Mouse (Mus musculus): ENCODE results near the gene Mfrp. TPM values are rescaled to one million over a fixed set of nuclear protein-coding genes. Genes with fewer than 3 reads are reported as not detected.

Gene Mfrp
- polyA plus RNA-seq, 1 experiment from 2014 or later = not detected

GRCm38 (mm10) chr9:44119011-44119410 is 17.5 kb downstream of the Mfrp start:
- H3K36me3 ChIP-seq (ENCODE audit: control insufficient read depth, insufficient read depth, low read length) = no peaks in the 10 kb centered on the region
- no peaks in the 10 kb centered on the region for H3K4me1 ChIP-seq (ENCODE audit: control insufficient read depth, insufficient read depth, low read length)
- no peak for ATAC-seq (ENCODE audit: low read depth)
- H3K4me3 ChIP-seq (ENCODE audit: low read depth, low read length) = no peak overlapping the region
- H3K9me3 ChIP-seq (ENCODE audit: control insufficient read depth, low read length) = no peaks in the 10 kb centered on the region
- no peak overlapping the region for H3K4me2 ChIP-seq (ENCODE audit: low read depth, low read length)
- H3K9ac ChIP-seq (replicated peaks; ENCODE audit: low read depth, low read length) = no peak overlapping the region
- H3K27ac ChIP-seq (ENCODE audit: low read depth, low read length) = no peak overlapping the region
- WGBS = 47% methylated on average over 5 of the region's 5 CpGs
- H3K27me3 ChIP-seq (ENCODE audit: control insufficient read depth, insufficient read depth, low read length) = no peaks in the 10 kb centered on the region

GRCm38 (mm10) chr9:44119948-44120465 is 18.5 kb downstream of the Mfrp start:
- H3K27me3 ChIP-seq (ENCODE audit: control insufficient read depth, insufficient read depth, low read length) = no peaks in the 10 kb centered on the region
- no peak overlapping the region for H3K4me3 ChIP-seq (ENCODE audit: low read depth, low read length)
- ATAC-seq (ENCODE audit: low read depth) = no peak
- WGBS = 85% methylated on average over 8 of the region's 8 CpGs
- no peaks in the 10 kb centered on the region for H3K36me3 ChIP-seq (ENCODE audit: control insufficient read depth, insufficient read depth, low read length)
- no peaks in the 10 kb centered on the region for H3K9me3 ChIP-seq (ENCODE audit: control insufficient read depth, low read length)
- H3K27ac ChIP-seq (ENCODE audit: low read depth, low read length) = no peak overlapping the region
- no peaks in the 10 kb centered on the region for H3K4me1 ChIP-seq (ENCODE audit: control insufficient read depth, insufficient read depth, low read length)
- no peak overlapping the region for H3K9ac ChIP-seq (replicated peaks; ENCODE audit: low read depth, low read length)
- H3K4me2 ChIP-seq (ENCODE audit: low read depth, low read length) = no peak overlapping the region

- Histone ChIP-seq H3K27me3 (ENCODE audit: control insufficient read depth, insufficient read depth, low read length) (no peaks in the 10 kb centered on the region), H3K4me3 (ENCODE audit: low read depth, low read length) (no peak overlapping the region), H3K27ac (ENCODE audit: low read depth, low read length) (no peak overlapping the region), H3K9me3 (ENCODE audit: control insufficient read depth, low read length) (no peaks in the 10 kb centered on the region), H3K4me2 (ENCODE audit: low read depth, low read length) (no peak overlapping the region), H3K36me3 (ENCODE audit: control insufficient read depth, insufficient read depth, low read length) (no peaks in the 10 kb centered on the region), H3K9ac (replicated peaks; ENCODE audit: low read depth, low read length) (no peak overlapping the region), H3K4me1 (ENCODE audit: control insufficient read depth, insufficient read depth, low read length) (no peaks in the 10 kb centered on the region)
- no peak for ATAC-seq (ENCODE audit: low read depth)
- WGBS = 74% methylated on average over 6 of the region's 6 CpGs
These were observed 22.8 kb downstream of the Mfrp start for GRCm38 (mm10) chr9:44124317-44124716.

GRCm38 (mm10) chr9:44125026-44125425 is 23.5 kb downstream of the Mfrp start:
- no peak for ATAC-seq (ENCODE audit: low read depth)
- Histone ChIP-seq H3K9me3 (ENCODE audit: control insufficient read depth, low read length) (no peaks in the 10 kb centered on the region), H3K4me1 (ENCODE audit: control insufficient read depth, insufficient read depth, low read length) (peaks cover 3% of the 10 kb centered on the region), H3K27me3 (ENCODE audit: control insufficient read depth, insufficient read depth, low read length) (no peaks in the 10 kb centered on the region), H3K9ac (replicated peaks; ENCODE audit: low read depth, low read length) (no peak overlapping the region), H3K27ac (ENCODE audit: low read depth, low read length) (no peak overlapping the region), H3K4me2 (ENCODE audit: low read depth, low read length) (no peak overlapping the region), H3K4me3 (ENCODE audit: low read depth, low read length) (no peak overlapping the region), H3K36me3 (ENCODE audit: control insufficient read depth, insufficient read depth, low read length) (no peaks in the 10 kb centered on the region)
- 59% methylated on average over 5 of the region's 5 CpGs for WGBS

- peak; percentile 67 for ATAC-seq (ENCODE audit: low read depth)
- H3K4me1 ChIP-seq (ENCODE audit: control insufficient read depth, insufficient read depth, low read length) = peaks cover 7% of the 10 kb centered on the region
- no peaks in the 10 kb centered on the region for H3K27me3 ChIP-seq (ENCODE audit: control insufficient read depth, insufficient read depth, low read length)
- no peaks in the 10 kb centered on the region for H3K9me3 ChIP-seq (ENCODE audit: control insufficient read depth, low read length)
- H3K4me2 ChIP-seq (ENCODE audit: low read depth, low read length) = 0 out of 2 replicates have a peak overlapping the region, but pooled peaks have one; percentile 14
- no peak overlapping the region for H3K4me3 ChIP-seq (ENCODE audit: low read depth, low read length)
- WGBS = 30% methylated on average over 18 of the region's 18 CpGs
- H3K36me3 ChIP-seq (ENCODE audit: control insufficient read depth, insufficient read depth, low read length) = no peaks in the 10 kb centered on the region
- H3K9ac ChIP-seq (replicated peaks; ENCODE audit: low read depth, low read length) = no peak overlapping the region
- no peak overlapping the region for H3K27ac ChIP-seq (ENCODE audit: low read depth, low read length)
These were observed 24.3 kb downstream of the Mfrp start for GRCm38 (mm10) chr9:44125546-44126428.

- H3K4me2 ChIP-seq (ENCODE audit: low read depth, low read length) = no peak overlapping the region
- 0 out of 2 replicates have a peak, but pooled peaks cover 3% of the 10 kb centered on the region for H3K27me3 ChIP-seq (ENCODE audit: control insufficient read depth, insufficient read depth, low read length)
- no peak overlapping the region for H3K4me3 ChIP-seq (ENCODE audit: low read depth, low read length)
- H3K27ac ChIP-seq (ENCODE audit: low read depth, low read length) = no peak overlapping the region
- H3K4me1 ChIP-seq (ENCODE audit: control insufficient read depth, insufficient read depth, low read length) = peaks cover 7% of the 10 kb centered on the region
- ATAC-seq (ENCODE audit: low read depth) = no peak
- 90% methylated on average over 3 of the region's 3 CpGs for WGBS
- H3K9me3 ChIP-seq (ENCODE audit: control insufficient read depth, low read length) = no peaks in the 10 kb centered on the region
- H3K36me3 ChIP-seq (ENCODE audit: control insufficient read depth, insufficient read depth, low read length) = no peaks in the 10 kb centered on the region
- no peak overlapping the region for H3K9ac ChIP-seq (replicated peaks; ENCODE audit: low read depth, low read length)
These were observed 25.2 kb downstream of the Mfrp start for GRCm38 (mm10) chr9:44126746-44127145.

- H3K36me3 ChIP-seq (ENCODE audit: control insufficient read depth, insufficient read depth, low read length) = no peaks in the 10 kb centered on the region
- H3K4me1 ChIP-seq (ENCODE audit: control insufficient read depth, insufficient read depth, low read length) = peaks cover 7% of the 10 kb centered on the region
- no peak overlapping the region for H3K9ac ChIP-seq (replicated peaks; ENCODE audit: low read depth, low read length)
- H3K27me3 ChIP-seq (ENCODE audit: control insufficient read depth, insufficient read depth, low read length) = peaks cover 5% of the 10 kb centered on the region; the same call in 1 of the 2 replicates
- no peak for ATAC-seq (ENCODE audit: low read depth)
- 55% methylated on average over 3 of the region's 3 CpGs for WGBS
- H3K27ac ChIP-seq (ENCODE audit: low read depth, low read length) = no peak overlapping the region
- H3K4me2 ChIP-seq (ENCODE audit: low read depth, low read length) = no peak overlapping the region
- no peak overlapping the region for H3K4me3 ChIP-seq (ENCODE audit: low read depth, low read length)
- H3K9me3 ChIP-seq (ENCODE audit: control insufficient read depth, low read length) = no peaks in the 10 kb centered on the region
These were observed 25.8 kb downstream of the Mfrp start for GRCm38 (mm10) chr9:44127351-44127801.

GRCm38 (mm10) chr9:44129633-44130032 is 28.1 kb downstream of the Mfrp start:
- Histone ChIP-seq H3K9ac (replicated peaks; ENCODE audit: low read depth, low read length) (peak overlapping the region; percentile 46), H3K27ac (ENCODE audit: low read depth, low read length) (no peak overlapping the region; the same call in 1 of the 2 replicates), H3K9me3 (ENCODE audit: control insufficient read depth, low read length) (no peaks in the 10 kb centered on the region), H3K36me3 (ENCODE audit: control insufficient read depth, insufficient read depth, low read length) (no peaks in the 10 kb centered on the region), H3K4me2 (ENCODE audit: low read depth, low read length) (peak overlapping the region; percentile 53), H3K4me1 (ENCODE audit: control insufficient read depth, insufficient read depth, low read length) (peaks cover 12% of the 10 kb centered on the region), H3K27me3 (ENCODE audit: control insufficient read depth, insufficient read depth, low read length) (peaks cover 18% of the 10 kb centered on the region), H3K4me3 (ENCODE audit: low read depth, low read length) (peak overlapping the region; percentile 23)
- 11% methylated on average over 9 of the region's 9 CpGs for WGBS
- ATAC-seq (ENCODE audit: low read depth) = no peak

- peak overlapping the region; percentile 53 for H3K4me2 ChIP-seq (ENCODE audit: low read depth, low read length)
- peak overlapping the region; percentile 23 for H3K4me3 ChIP-seq (ENCODE audit: low read depth, low read length)
- no peaks in the 10 kb centered on the region for H3K36me3 ChIP-seq (ENCODE audit: control insufficient read depth, insufficient read depth, low read length)
- no peak overlapping the region; the same call in none of the 2 replicates for H3K27ac ChIP-seq (ENCODE audit: low read depth, low read length)
- H3K4me1 ChIP-seq (ENCODE audit: control insufficient read depth, insufficient read depth, low read length) = peaks cover 16% of the 10 kb centered on the region
- no peaks in the 10 kb centered on the region for H3K9me3 ChIP-seq (ENCODE audit: control insufficient read depth, low read length)
- H3K27me3 ChIP-seq (ENCODE audit: control insufficient read depth, insufficient read depth, low read length) = peaks cover 22% of the 10 kb centered on the region
- WGBS = 1% methylated on average over 27 of the region's 27 CpGs
- peak overlapping the region; percentile 46 for H3K9ac ChIP-seq (replicated peaks; ENCODE audit: low read depth, low read length)
- peak; percentile 12; the same call in 1 of the 2 replicates for ATAC-seq (ENCODE audit: low read depth)
These were observed 28.5 kb downstream of the Mfrp start for GRCm38 (mm10) chr9:44130034-44130433.
